Mouse (Mus musculus): Measurements from ENCODE around the gene Gm17349.
"Not testable (repeated sequence)": the region's sequence is repeated elsewhere in the genome, so short reads cannot be mapped to it uniquely, and the experiment has no call there.

The Gm17349 gene

DNA sequence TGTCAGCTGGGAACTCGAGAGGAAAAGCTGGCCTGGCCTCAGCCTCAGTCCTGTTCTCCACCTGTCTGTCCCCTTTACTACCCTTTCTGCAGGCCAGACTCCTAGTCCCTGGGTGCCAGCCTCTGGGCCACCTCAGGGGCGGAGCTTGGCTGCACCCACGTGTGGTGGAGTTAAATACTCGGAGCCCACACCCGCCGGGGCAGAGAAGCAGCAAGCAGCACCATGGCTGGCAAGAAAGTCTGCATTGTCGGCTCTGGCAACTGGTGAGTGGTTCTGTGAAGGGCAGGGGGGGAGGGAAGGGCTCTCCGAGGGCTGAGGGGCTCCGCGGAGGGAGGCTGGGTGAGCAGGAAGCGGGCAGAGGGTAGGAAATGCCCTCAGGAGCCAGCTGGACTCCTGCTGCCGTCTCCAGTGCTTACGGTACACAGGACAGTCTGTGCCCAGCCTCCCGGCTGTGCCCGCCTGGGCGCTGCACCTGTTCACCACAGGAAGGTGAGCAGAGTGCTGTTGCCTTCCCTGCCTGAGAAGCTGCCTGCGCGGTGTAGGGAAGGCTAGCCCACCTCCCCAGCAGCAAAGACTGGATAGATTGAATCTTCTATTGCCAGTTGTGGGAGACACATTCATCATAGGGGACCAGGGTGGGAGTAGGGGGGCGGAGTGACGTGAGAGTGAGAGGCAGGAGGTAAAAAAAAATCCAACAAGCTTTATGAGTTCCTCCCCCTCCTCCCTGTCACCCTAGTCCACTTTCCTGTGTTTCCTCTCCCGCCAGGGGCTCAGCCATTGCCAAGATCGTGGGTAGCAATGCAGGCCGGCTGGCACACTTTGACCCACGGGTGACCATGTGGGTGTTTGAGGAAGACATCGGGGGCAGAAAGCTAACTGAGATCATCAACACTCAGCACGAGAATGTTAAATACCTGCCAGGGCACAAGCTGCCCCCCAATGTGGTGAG lies 12.4 kb upstream of the Gm17349 start, which contains the start of gene Gpd1:
Gene Gpd1 (plus strand): TSS at position 130 of the 949 bp plus-strand sequence.
- no peak for DNase-seq (ENCODE audit: low spot score)

DNA sequence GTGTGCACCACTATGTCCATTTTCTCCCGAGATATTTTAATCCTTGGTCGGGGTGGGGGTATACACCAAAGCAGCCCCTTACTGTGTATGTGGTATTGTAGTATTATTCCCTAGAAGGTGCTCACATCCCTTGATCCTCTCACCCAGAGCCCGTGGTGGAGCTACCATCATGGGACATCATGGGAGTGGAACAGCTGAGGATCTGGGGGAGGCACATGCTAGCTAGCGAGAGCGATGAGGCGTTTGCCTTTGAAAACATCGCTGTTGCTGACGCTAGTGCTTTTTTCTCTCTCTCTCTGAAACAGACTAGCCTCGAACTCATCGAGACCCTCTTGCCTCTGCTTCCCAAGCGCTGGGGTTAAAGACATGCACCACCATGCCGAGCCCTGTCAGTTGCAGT lies 11.5 kb upstream of the Gm17349 start:
- DNase-seq (ENCODE audit: low spot score) = no peak

DNA sequence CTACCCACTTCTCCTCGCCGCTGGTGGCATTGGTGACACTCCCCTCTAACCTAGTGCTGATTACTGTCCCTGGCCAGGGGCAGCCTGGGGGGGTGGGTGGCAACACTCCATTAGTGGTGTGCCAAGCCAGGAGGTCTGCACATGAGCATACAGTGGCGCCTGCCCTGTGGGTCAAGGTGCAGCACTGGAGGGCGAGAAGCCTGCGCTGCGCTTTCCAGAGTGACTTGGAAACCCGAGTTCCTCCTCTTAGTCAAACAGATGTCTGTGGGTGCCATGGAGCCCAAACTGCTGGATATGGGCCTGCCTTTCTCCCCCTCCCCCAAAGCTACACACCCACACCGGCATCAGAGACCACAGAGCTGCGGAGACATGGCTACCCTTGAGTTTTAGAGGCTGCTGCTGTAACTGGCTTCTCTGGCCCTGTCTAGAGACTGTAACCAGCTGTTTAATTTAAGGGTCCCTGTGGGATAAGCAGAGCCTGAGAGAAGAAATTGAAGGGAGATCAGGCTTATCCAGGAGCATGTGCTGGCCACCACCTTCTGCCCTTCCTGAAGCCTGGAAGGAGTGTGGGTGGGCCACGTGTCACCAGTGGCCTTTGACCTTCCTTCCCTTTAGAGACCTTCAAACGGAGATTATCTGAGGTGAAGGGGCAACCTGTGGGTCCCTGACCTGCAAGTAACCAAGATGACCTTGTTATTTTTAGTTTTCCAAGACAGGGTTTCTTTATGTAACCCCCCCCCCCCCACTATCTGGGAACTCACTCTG lies 10.9 kb upstream of the Gm17349 start:
- DNase-seq (ENCODE audit: low spot score) = no peak

- peak; percentile 69 for DNase-seq (ENCODE audit: low spot score)
Observed at GRCm38 (mm10) chr15:99715361-99715865, 10.1 kb upstream of the Gm17349 start.

DNA sequence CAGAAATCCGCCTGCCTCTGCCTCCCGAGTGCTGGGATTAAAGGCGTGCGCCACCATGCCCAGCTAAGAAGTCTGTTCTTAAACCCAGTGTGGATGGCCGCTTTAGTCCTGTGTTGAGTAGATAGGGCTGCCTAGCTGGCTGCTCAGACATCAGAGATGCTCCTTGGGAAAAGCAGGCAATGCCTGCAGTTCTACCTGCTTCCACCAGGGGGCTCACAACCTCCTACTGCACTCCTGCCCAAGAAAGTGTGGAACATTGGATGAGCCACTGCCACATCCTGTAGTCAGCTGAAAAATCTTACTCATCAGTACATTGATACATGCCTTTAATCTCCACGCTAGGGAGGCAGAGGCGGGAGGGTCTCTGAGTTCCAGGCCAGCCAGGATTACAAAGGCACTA lies 9.6 kb upstream of the Gm17349 start:
- peak; percentile 59 for DNase-seq (ENCODE audit: low spot score)

DNA sequence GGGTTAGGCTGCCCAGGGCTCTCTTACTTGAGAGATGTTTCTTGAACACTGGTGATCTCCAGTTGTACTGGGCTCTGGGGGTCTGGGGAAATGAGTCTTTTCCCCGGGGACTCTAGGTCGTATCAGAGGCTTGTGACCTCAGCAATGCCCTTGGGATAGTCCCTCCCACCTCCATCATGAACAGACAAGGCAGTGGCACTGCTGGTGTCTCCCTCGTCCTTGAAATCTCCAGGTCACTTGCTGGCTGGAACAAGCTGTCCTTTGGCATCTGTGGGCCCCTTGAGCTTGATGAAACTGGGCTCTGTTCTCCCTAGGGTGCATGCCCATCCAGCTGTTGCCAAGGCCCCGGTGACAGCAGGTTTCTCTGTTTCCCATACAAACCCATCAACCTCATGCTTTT lies 8.9 kb upstream of the Gm17349 start:
- no peak for DNase-seq (ENCODE audit: low spot score)

DNA sequence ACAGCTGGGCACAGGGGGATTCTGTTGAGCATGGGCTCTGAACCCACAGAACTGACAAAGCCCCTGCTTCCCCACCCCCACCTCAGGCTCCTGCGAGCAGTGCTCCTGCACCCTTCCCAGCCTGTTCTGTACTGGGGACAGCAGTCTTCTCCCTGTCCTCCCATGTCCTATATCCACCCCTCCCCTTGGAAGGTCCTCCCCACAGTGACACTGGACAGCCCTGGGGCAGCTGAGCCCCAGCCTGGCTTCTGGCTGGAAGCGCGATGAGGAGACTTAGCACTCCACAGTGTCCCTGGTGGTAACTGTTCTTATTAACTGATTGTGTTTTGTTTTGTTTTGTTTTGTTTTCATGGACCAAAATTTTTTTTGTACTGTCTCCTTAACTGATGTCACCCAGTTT lies 8.3 kb upstream of the Gm17349 start:
- DNase-seq (ENCODE audit: low spot score) = no peak

DNA sequence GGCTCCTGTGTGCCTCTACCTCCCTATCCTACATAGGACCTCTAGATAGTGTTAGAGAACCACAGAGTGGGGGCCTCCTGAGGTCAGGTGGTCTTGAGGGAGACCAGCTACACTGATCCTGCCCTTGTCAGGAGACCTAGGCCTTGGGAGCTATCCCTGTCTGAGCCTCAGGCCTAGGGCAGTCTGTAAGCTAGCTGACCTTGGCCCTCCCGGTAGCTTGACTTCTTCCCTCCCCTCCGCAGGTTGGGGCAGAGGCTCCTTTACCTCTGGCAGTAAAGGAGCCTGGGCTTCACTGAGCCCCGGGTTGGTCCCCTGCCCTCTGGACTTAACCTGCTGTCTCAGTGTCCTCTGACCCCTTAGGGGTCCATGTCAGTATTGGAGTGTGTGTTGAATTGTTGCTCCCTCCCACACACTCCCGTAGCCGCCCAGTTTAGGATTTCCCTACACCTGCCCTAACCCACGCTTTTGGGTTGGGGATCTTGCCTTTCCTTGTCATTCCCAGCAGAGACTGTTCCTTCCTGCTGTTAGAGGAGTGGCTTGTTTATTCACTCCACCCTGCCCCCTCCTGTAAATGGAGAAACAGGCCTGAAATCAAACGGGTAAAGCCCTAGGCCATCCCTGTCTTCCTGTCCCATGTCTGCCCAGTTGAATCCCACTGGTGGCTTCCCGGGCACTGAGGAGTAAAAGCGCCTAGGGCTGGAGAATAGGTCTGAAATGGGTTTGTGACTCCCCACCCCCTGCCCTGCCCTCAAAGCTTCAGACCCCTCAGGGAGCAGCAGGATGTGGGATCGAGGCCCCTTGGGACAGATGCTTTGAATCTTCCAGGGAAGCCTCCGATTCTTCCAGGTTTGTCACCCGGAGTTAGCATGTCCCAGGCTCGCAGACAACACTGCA lies 7.6 kb upstream of the Gm17349 start:
- no peak for DNase-seq (ENCODE audit: low spot score)

DNA sequence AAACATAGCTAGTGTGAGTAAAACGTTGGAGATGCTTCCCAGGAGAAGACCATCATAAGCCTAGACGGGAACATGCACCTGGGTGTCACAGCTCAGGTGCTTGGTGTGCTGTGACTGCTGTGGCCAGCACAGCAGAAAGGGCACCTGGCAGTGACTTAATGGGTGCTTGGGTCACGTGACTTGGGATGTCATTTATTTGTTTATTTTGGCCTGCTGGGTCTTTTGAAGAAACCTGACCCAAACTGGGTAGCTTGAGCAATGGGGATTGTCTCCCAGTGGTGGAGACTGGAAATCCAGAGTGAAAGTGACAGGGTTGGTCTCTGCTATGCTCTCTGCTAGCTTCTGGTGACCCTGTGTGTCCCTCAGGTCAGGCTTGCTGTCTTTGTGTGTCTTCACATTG lies 6.2 kb upstream of the Gm17349 start:
- no peak for DNase-seq (ENCODE audit: low spot score)

GRCm38 (mm10) chr15:99710221-99711190 lies 5.2 kb upstream of the Gm17349 start:
- no peak for DNase-seq (ENCODE audit: low spot score)

- DNase-seq (ENCODE audit: low spot score) = no peak
Observed at GRCm38 (mm10) chr15:99708176-99708575, 2.9 kb upstream of the Gm17349 start.

DNA sequence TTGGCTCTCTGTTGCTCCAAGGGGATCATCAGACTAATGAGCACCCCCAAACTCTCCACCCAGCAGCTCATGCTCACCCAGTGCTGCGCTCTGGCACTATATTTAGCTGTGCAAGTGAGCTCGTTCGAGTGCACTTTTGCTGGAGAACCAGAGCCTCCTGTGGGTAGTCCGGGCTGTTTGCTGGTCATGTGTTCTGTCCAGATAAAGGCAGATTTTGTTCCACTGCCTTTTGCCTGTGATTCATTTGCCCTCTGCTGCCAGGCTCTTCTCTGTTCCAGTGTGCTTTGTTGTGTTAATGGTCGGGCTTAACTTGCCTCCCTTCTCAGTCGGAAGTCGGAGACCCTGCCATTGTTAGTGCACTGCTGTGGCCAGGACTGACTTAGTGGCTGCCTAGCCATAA lies 409 bp downstream of the Gm17349 start:
- no peak for DNase-seq (ENCODE audit: low spot score)

GRCm38 (mm10) chr15:99704041-99704681 lies 1.1 kb downstream of the Gm17349 start:
- no peak for DNase-seq (ENCODE audit: low spot score)

DNA sequence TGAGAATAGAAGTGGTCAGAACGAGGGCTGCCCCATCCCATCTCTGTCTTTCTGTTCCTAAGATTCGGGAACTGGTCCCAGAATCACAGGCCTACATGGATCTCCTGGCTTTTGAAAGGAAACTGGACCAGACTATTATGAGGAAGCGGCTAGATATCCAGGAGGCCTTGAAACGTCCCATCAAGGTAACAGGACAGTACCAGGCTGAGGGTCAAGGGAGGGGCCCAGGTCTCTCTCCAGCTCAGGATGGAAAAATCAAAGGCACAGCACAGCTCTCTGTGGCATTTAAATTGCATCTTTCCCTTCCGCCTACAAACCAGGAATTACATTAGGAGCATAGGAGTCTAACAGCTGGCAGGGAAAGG lies 1.6 kb downstream of the Gm17349 start:
- DNase-seq (ENCODE audit: low spot score) = no peak

DNA sequence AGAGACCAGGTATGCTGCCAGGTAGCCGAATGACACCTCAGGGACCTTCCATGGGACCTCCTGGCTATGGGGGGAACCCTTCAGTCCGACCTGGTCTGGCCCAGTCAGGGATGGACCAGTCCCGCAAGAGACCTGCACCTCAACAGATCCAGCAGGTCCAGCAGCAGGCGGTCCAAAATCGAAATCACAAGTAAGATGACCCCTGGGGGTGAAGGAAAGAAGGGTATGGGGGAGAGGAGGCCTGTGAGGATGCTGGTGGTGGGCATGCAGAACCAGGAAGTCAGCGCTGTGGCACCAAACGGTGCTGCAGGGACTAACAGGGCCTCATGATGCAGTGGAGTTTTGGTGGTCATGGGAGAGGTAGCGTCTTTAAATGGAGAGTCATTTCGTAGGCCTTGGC lies 2.2 kb downstream of the Gm17349 start:
- no peak for DNase-seq (ENCODE audit: low spot score)

GRCm38 (mm10) chr15:99701999-99702900 lies 3.0 kb downstream of the Gm17349 start, which contains the start of gene Smarcd1:
TSS of gene Smarcd1 (plus strand) at chr15:99702129.
- peak; percentile 90 for DNase-seq (ENCODE audit: low spot score)

- not testable (repeated sequence) for DNase-seq (ENCODE audit: low spot score)
Observed at GRCm38 (mm10) chr15:99701640-99701998, 3.7 kb downstream of the Gm17349 start.

GRCm38 (mm10) chr15:99700219-99701106 lies 4.8 kb downstream of the Gm17349 start:
- DNase-seq (ENCODE audit: low spot score) = no peak
